Mouse (Mus musculus) liver, embryonic 16.5 days (tissue): ENCODE data around the gene Klhl9. TPM values are rescaled to one million over a fixed set of nuclear protein-coding genes. Genes with fewer than 3 reads are reported as not detected.
"Not testable (repeated sequence)": the region's sequence is repeated elsewhere in the genome, so short reads cannot be mapped to it uniquely, and the experiment has no call there.

ENCODE experiments used
- ATAC-seq: fragments of 200-750 bp; cut with Nextera tagmentation; 2 replicates; pipeline ENCODE4 v1.8.0; 2017; ENCODE audit warnings: low read depth, mild to moderate bottlenecking, moderate number of reproducible peaks, moderate library complexity
- H3K27ac ChIP-seq: fragments of 300-500 bp; sonication (generic); 2 replicates; pipeline ENCODE4 v1.5.1; 2014; ENCODE audit warnings: mild to moderate bottlenecking, low read length
- H3K27me3 ChIP-seq: fragments of 300-500 bp; sonication (generic); 2 replicates; pipeline ENCODE4 v1.6.1; 2014; ENCODE audit warnings: low read depth, low read length, mixed read lengths; ENCODE audit not compliant: control insufficient read depth, insufficient read depth
- H3K36me3 ChIP-seq: fragments of 300-500 bp; sonication (generic); 2 replicates; pipeline ENCODE4 v1.6.1; 2014; ENCODE audit warnings: mild to moderate bottlenecking; ENCODE audit not compliant: control insufficient read depth, insufficient read depth
- H3K4me1 ChIP-seq: fragments of 300-500 bp; sonication (generic); 2 replicates; pipeline ENCODE4 v1.6.1; 2014; ENCODE audit warnings: low read depth, low read length, mixed read lengths; ENCODE audit not compliant: control insufficient read depth
- H3K4me2 ChIP-seq: fragments of 300-500 bp; sonication (generic); 2 replicates; pipeline ENCODE4 v1.6.1; 2014; ENCODE audit warnings: low read depth, low read length, mixed read lengths
- H3K4me3 ChIP-seq: fragments of 300-500 bp; sonication (generic); 2 replicates; pipeline ENCODE4 v1.5.1; 2014; ENCODE audit warnings: low read depth, mild to moderate bottlenecking, low read length
- H3K9ac ChIP-seq: fragments of 300-500 bp; sonication (generic); 2 replicates; pipeline ENCODE4 v1.6.1; 2014; ENCODE audit warnings: low read depth, low read length
- H3K9me3 ChIP-seq: fragments of 300-500 bp; sonication (generic); replicated peaks from 2 replicates; pipeline ENCODE4 v1.6.1; 2016; ENCODE audit warnings: low read length; ENCODE audit not compliant: control insufficient read depth
- WGBS: fragments of 180-500 bp; shearing (Covaris S2); extraction: QIAGEN DNeasy Blood & Tissue Kit; methylation state at CpG from one replicate; pipeline ENCODE4 v1.1.7; 2014; ENCODE audit not compliant: insufficient replicate concordance; 5-methylcytosine and 5-hydroxymethylcytosine counted together
- polyA plus RNA-seq: library from polyadenylated mRNA; unstranded; fragments of >200 nt; fragmentation: Nextera tagmentation; extraction: Ambion mirVana; gene quantifications from 2 replicates; pipeline ENCODE4 v1.2.1, GENCODE M21; 2015

Klhl9 gene
- 22.4 and 23.5 TPM in 2 replicates for polyA plus RNA-seq

- H3K4me2 ChIP-seq: peak within 1 kb of the TSS; percentile 82
- ATAC-seq: peak; percentile 95
- peak within 1 kb of the TSS; percentile 79 for H3K4me3 ChIP-seq
- peak within 1 kb of the TSS; percentile 88 for H3K27ac ChIP-seq
- no peaks in the 10 kb centered on the region; the same call in 1 of the 2 replicates for H3K36me3 ChIP-seq
- peak within 1 kb of the TSS; percentile 90 for H3K9ac ChIP-seq
- no peaks in the 10 kb centered on the region for H3K9me3 ChIP-seq
- no peaks in the 10 kb centered on the region for H3K27me3 ChIP-seq
- WGBS: under 1% methylated on average over 82 of the region's 82 CpGs
- H3K4me1 ChIP-seq: peaks cover 18% of the 10 kb centered on the region
These were observed at the start of gene Klhl9, which contains the start of gene Gm26566 for GRCm38 (mm10) chr4:88721791-88722721. Gene Klhl9, minus strand, starts transcription at chr4:88722465. Gene Gm26566, plus strand, starts transcription at chr4:88721805.

- peak overlapping the region; percentile 52 for H3K4me2 ChIP-seq
- not testable (repeated sequence) for H3K36me3 ChIP-seq, H3K4me1 ChIP-seq, H3K27ac ChIP-seq, H3K27me3 ChIP-seq, ATAC-seq, H3K9ac ChIP-seq, H3K9me3 ChIP-seq
- 3% methylated on average over 27 of the region's 42 CpGs for WGBS
- H3K4me3 ChIP-seq: peak overlapping the region; percentile 45; the same call in 1 of the 2 replicates
These were observed 41.2 kb upstream of the Klhl9 start for GRCm38 (mm10) chr4:88763384-88764018.

GRCm38 (mm10) chr4:88762341-88762740, 40.1 kb upstream of the Klhl9 start:
- H3K4me3 ChIP-seq, H3K9ac ChIP-seq, ATAC-seq, H3K27ac ChIP-seq, H3K9me3 ChIP-seq, H3K27me3 ChIP-seq, H3K4me1 ChIP-seq, H3K36me3 ChIP-seq: not testable (repeated sequence)
- H3K4me2 ChIP-seq: peak overlapping the region; percentile 42; the same call in 1 of the 2 replicates
- WGBS: 40% methylated on average over 8 of the region's 9 CpGs

GRCm38 (mm10) chr4:88761776-88762175, 39.5 kb upstream of the Klhl9 start:
- H3K9ac ChIP-seq, H3K4me1 ChIP-seq, H3K27ac ChIP-seq, ATAC-seq, H3K4me3 ChIP-seq, H3K9me3 ChIP-seq, H3K27me3 ChIP-seq, H3K4me2 ChIP-seq, H3K36me3 ChIP-seq: not testable (repeated sequence)
- WGBS: 55% methylated on average over 6 of the region's 8 CpGs

GRCm38 (mm10) chr4:88760431-88760830, 38.2 kb upstream of the Klhl9 start:
- not testable (repeated sequence) for H3K27ac ChIP-seq, H3K4me1 ChIP-seq, H3K9me3 ChIP-seq, ATAC-seq, H3K27me3 ChIP-seq, H3K36me3 ChIP-seq, H3K9ac ChIP-seq
- Histone ChIP-seq H3K4me2 (peak overlapping the region; percentile 46), H3K4me3 (peak overlapping the region; percentile 24)
- WGBS: 0% methylated on average over 24 of the region's 28 CpGs

GRCm38 (mm10) chr4:88759610-88760268, 37.5 kb upstream of the Klhl9 start, which contains the start of gene Gm13283:
Gene Gm13283, plus strand, starts transcription at chr4:88760119.
- not testable (repeated sequence) for H3K27me3 ChIP-seq, H3K27ac ChIP-seq, H3K36me3 ChIP-seq, H3K9ac ChIP-seq, H3K4me1 ChIP-seq, ATAC-seq, H3K9me3 ChIP-seq
- peak within 1 kb of the TSS; percentile 24 for H3K4me3 ChIP-seq
- WGBS: 6% methylated on average over 9 of the region's 14 CpGs
- H3K4me2 ChIP-seq: peak within 1 kb of the TSS; percentile 46

- not testable (repeated sequence) for H3K4me2 ChIP-seq, H3K9ac ChIP-seq, H3K27me3 ChIP-seq, H3K27ac ChIP-seq, ATAC-seq, H3K4me3 ChIP-seq, H3K4me1 ChIP-seq, H3K9me3 ChIP-seq, H3K36me3 ChIP-seq
- 80% methylated on average over 7 of the region's 9 CpGs for WGBS
These were observed 36.5 kb upstream of the Klhl9 start for GRCm38 (mm10) chr4:88758751-88759150.

GRCm38 (mm10) chr4:88757628-88758031, 35.4 kb upstream of the Klhl9 start:
- ATAC-seq: peak; percentile 100
- under 1% methylated on average over 12 of the region's 21 CpGs for WGBS
- peak overlapping the region; percentile 84 for H3K27ac ChIP-seq

More at GRCm38 (mm10) chr4:88757628-88758031, 35.4 kb upstream of the Klhl9 start:
- Histone ChIP-seq H3K4me2 (peak overlapping the region; percentile 84), H3K4me3 (peak overlapping the region; percentile 66), H3K9ac (peak overlapping the region; percentile 65)
- not testable (repeated sequence) for H3K9me3 ChIP-seq, H3K4me1 ChIP-seq, H3K27me3 ChIP-seq, H3K36me3 ChIP-seq
